In the genomic region with DNA sequence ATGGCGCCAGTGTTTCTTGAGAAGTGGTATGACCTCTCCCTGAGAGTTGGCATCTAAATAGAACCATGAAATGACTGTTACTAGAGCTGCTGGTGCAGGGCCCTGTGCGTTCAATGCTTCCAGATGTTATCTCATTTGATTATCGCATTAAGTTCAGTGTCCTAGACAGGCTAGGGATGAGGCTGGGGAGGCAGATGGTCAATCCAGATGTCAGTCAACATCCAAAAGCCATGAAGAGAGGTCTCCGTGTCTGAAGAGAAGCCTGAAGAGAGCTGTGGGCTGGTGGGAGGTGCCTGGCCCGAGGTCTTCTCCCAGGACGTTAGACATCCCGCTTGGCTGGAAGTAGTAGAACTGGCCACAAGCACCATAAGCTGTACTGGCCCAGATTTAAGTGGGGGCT, we compare ENCODE assay signal across 14 mouse cellular contexts. TPM values are rescaled to one million over a fixed set of nuclear protein-coding genes. Genes with fewer than 3 reads are reported as not detected.
A peak's percentile ranks its signal among the peaks of the same experiment; 100 is the strongest.
DNase-seq lines count a peak whose midpoint lies in the region.
"Had no signal": no experiment of that assay in that cellular context is flagged by ENCODE, and none has a peak within 500 bp of the region (broad histone marks: within the 10 kb centered on the region; RNA-seq: fewer than 3 reads in every experiment).

No protein-coding gene starts in this region.

- peak; percentile 58 for DNase-seq in cerebellum, adult 11-12 months
- DNase-seq in cerebellum, adult 8-10 months, result no peak
- DNase-seq in cerebellum, adult 9-11 months, result peak; percentile 61
- no peak for DNase-seq in cerebellum, adult 9-10 months
- DNase-seq in heart, adult 11 months, result peak; percentile 63
- DNase-seq in heart, postnatal 4 days, result no peak
- DNase-seq in ovary, postnatal 36 days (ENCODE audit: low spot score), result no peak
- DNase-seq: adrenal gland, adult 8-10 months; adrenal gland, postnatal 14 days; adrenal gland, postnatal 36 days; B cell, adult 2 months; cerebellum, postnatal 36 days; forebrain, postnatal 0 days had no signal

RNA-seq across cellular contexts. Expression of a gene that starts 10.1 kb away (rescaled TPM):
- 10 to 100 TPM; 18.3 to 21.0 TPM for total RNA-seq in heart, postnatal 4 days (2021)
- total RNA-seq: MEL had no signal

Comparison
In these comparisons a context has a peak if more than half of its experiments do, and no peak if none do; other contexts are left out.
1. DNase-seq: peak in cerebellum, adult 11-12 months (single experiment), cerebellum, adult 9-11 months (single experiment) and heart, adult 11 months (single experiment); none in cerebellum, adult 8-10 months (single experiment), cerebellum, adult 9-10 months (single experiment), heart, postnatal 4 days (single experiment) and ovary, postnatal 36 days (single experiment).